Mouse (Mus musculus): ENCODE results near the gene Socs4. TPM values are rescaled to one million over a fixed set of nuclear protein-coding genes. Genes with fewer than 3 reads are reported as not detected.

Gene Socs4
- total RNA-seq (2022), result 10 to 100 TPM; 11.0 to 12.3 (median 12.1) TPM

DNA sequence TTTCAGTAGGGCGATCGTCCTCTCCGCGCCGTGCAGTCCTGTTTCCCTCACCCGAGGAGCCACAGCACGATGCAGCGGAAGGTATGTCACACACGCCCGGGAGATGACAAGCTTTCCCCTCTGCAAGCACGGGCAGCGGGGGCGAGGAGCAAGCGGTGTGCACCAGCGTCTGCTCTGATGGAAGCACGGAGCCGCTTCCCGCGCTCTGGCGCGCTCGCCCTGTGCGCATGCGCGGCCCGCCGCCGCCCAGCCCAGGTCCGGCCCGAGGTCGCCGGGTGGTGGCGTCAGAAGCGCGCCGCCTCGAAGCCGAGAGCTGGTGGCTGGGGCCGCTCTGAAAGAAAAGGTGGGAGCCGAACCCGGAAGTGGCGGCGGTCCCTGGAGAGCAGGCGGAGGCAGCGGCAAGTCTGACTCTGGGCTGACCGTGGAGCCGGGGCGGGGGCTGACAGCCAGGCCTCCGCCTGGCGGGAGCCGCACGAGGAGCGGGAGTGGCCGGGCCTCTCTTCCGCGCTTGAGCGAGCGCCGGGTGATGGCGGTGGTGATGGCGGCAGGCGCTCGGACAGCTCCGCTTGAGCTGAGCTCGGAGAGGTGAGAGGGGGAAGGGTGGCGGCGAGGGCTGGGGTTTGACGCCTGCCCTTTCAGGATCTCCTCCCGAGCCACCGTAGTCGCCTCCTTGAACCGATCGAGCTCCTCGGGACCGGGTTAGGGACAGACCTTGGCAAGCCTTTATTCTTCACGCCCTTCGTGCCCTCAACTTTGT, at the start of gene Socs4, which contains the start of gene Wdhd1:
Socs4 (plus strand) TSS at position 295 of the 757 bp plus-strand sequence.
Wdhd1 (minus strand) TSS at position 221 of the 757 bp plus-strand sequence.
- DNase-seq (ENCODE audit: low spot score in 2 of 2), result peak; percentile 86 to 90

DNA sequence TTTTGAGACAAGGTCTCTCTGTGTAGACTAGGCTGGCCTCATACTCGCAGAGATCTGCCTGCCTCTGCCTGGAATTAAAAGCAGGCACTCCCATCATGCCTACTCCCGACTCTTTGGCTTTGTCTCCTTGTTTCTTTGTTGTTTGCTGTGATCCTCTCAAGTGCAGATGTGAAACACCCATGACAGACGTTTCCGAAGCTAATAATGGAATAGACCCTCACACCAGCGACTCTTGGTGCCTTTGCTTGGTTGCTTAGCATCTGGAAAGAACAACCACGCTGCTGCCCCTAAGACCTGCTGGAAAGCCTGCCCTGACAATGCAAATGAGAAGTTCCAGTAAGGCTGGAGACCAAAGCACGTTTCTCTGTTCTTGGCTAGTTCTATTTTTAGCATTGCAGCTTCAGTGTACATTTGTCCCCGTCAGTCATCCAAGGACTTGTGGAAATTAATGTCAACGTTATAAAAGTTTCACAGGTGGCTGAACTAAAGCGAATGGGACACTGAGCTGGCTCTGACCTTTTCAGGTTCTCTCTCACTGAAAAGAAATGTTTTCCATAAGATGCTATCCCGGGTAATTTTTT, 46.8 kb upstream of the Socs4 start:
- DNase-seq (ENCODE audit: low spot score in 2 of 2), result no peak

DNA sequence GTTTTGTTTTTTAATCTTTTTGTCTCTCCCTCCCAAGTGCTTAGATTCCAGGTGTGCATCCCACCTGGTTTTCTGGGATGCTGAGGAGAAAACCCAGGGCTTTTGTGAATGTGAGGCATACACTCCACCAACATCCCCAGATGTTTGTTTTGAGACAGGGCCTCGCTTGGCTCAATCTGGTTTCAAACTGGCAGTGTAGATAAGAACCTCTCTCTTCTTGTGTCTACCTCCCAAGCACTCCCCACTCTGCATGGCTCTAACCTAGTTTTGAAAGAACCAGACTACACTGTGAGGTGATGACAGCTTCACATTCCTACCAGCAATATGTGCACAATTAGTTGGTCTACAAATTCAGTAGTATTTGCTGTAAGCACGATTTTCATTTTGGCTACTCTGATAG, 43.1 kb upstream of the Socs4 start:
- no peak for DNase-seq (ENCODE audit: low spot score in 2 of 2)

DNA sequence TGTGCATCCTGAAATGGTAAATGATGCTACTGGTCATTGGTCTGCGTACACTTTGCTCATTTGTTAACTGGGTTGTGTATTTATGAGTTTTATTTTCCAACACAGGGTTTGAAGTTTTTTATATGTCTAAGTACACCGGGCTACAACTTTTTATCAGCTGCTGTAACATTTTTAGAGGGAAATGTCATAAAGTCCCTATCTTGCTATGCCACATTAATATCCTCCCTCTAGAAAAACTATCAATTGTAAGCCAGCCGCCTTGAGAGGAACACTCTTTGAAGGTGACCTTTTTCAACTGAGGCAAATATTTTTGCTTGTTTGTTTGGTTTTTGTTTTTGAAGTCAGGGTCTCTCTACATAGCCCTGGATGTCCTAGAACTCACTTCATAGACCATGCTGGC, 42.7 kb upstream of the Socs4 start:
- no peak for DNase-seq (ENCODE audit: low spot score in 2 of 2)

DNA sequence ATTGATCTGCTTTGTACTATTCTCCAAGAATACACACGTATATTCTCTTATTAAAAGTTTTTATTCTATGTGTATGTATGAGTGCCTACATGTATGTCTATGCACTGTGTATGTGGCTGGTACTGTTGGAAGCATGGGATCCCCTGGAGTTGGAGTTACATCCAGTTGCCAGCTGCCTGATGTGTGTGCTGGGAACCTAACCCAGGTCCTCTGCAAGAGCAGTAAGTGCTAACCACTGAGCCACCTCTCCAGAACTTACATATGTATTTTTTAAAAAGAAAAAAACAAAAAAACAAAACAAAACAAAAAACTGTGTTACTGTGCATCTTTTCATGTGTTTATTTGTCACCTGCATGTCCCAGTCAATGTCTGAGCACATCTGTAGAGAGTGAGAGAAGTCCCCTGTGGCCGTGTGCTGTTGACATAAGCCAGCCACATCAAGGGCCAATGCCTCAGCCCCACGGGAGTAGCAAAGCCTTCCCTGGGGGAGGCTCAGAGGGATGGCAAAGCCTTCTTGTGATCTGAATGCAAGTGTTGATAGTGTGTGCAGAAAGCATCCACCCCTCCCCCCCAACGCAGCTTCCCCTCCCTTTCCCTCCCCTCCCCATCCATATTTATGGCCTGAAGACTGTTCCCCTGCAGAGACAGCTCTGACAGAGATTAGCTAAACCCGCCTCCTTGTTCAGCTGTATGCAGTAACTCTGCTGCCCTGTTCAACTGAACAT, 42.0 kb upstream of the Socs4 start:
- DNase-seq (ENCODE audit: low spot score in 2 of 2), result no peak

DNA sequence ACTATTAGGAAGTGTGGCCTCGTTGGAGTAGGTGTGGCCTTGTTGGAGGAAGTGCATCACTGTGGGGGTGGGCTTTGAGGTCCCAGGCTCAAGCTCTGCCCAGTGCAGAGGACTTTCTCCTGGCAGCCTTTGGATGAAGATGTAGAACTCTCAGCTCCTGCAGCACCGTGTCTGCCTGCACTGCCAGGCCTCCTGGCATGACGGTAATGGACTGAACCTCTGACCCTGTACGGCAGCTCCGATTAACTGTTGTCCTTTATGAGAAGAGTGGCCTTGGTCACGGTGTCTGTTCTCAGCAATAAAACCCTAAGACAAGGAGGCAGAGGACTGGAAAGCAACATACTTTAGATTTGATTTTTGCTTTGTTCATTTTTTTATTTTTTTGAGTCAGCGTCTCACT, 40.2 kb upstream of the Socs4 start:
- no peak for DNase-seq (ENCODE audit: low spot score in 2 of 2)

DNA sequence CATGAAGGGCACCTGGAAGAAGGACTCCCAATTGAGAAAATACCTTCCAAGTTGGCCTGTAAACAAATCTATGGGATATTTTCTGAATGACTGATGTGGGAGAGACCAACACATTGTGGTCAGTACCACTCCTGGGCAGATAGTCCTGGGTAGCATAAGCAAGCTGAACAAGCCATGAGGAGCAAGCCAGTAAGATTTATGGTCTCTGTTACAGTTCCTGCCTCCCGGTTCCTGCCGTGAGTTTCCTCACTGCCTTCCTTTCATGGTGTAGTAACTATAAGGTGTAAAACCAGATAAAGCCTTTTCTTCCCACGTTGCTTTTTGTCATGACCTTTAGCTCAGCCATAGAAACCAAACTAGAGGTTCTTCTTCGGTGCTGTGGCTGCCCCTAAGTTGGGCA, 39.4 kb upstream of the Socs4 start:
- no peak for DNase-seq (ENCODE audit: low spot score in 2 of 2)

DNA sequence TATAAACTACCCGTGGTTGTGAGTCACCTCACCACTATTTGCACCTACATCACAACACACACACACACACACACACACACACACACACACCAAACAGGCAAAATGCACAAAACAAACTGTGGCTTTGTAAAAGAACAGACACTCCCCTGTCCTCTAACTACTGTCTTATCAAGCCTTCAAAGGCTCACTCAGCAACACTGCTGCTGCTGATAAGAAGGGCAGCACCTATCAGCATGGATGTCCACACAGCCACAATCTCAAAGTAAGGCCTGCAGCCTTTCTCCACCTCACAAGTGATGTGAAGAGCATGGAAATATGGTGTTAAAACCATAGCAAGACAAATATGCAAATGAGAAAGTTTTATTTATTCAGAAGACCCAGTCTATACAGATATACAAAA, 36.1 kb upstream of the Socs4 start:
- DNase-seq (ENCODE audit: low spot score in 2 of 2), result no peak

DNA sequence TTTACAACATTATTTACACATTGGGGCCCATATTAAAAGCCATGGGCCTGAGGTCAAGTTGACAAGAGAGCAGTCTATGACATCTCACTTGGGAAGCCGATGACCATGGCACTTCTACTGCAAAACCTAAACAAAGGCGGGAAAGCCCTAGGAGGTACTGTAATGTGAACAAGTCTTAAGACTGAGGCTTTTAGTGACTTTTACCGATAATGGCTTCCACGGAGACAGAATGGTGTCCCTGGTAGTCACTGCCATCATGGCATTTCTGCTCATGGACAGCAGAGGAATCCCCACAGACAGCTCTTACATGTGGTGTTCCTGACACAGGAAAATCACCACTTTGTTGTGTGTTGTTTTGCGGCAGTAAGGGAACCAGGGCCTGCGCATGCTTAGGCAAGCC, 35.7 kb upstream of the Socs4 start:
- no peak for DNase-seq (ENCODE audit: low spot score in 2 of 2)

DNA sequence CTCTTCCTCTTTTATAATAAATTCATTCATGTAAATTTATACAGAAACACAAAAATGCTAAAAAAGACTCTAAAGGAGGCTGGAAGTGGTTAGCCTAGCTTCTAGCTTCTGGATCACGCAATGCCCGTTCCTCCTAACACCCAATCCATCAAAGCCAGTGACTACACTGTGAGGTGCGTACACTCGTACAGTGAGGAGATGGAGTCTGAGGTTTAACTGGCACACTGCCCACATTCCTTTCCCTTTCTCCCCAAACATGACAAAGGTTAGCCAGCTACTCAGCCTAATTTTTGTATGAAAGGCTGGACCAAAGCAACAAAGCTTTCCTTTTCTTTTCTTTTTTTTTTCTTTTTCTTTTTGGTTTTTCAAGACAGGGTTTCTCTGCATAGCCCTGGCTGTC, 34.0 kb upstream of the Socs4 start:
- no peak for DNase-seq (ENCODE audit: low spot score in 2 of 2)

DNA sequence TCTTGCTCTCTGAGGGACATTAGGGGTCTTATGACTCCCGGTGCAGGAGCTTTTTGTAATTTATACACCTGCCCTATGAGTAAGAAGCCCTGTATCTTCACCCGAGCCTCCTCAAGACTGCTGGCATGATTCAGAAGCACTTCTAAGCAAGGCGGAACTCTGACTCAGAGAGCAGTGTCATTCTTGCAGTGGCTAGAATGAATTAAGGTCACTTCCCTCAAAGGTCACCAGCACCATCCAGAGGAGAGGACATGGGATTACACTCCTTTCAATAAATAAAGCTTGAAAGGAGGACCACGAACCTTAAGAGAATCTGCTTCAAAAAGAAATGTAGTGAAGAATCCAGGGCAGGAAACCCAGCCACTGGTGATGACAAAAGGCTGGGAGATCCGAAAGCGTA, 26.9 kb upstream of the Socs4 start:
- DNase-seq (ENCODE audit: low spot score in 2 of 2), result no peak

DNA sequence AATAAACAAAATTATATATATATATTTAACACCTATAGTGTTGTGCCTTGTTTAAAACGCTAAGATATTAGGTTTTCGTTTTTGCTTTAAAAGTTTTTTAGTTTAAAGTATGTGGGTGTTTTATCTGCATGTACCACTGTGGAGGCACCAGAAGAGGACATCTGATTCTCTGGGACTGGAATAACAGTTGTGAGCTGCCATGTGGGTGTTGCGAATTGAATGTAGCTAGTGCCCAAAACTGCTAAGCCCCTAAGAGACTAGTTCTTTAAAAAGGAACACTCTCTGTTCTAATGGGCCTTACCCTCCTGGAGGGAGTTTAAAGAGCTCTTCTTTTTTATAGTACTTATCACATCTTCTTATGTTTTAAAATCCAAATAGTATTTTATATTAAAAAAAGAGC, 11.9 kb upstream of the Socs4 start:
- peak; percentile 22 to 31 for DNase-seq (ENCODE audit: low spot score in 2 of 2)

DNA sequence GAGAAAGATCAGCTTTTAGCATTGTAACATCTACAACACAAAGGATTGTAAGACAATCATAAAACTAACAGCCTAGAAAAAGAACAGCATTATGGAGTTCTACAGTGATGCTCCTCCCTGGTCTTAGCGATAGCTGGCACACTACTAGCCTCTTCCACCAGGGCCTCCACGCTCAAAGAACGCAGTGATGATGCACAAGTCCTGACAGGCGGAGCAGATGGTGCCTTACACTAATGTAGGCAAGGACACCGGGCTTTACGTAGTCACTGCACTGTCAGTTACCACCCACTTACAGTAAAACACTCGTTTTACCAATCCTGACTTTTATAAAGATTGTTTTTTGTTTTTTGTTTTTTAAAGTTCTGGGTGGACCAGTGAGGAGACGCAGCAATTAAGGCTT, 10.9 kb upstream of the Socs4 start:
- peak; percentile 12 to 18 for DNase-seq (ENCODE audit: low spot score in 2 of 2)

DNA sequence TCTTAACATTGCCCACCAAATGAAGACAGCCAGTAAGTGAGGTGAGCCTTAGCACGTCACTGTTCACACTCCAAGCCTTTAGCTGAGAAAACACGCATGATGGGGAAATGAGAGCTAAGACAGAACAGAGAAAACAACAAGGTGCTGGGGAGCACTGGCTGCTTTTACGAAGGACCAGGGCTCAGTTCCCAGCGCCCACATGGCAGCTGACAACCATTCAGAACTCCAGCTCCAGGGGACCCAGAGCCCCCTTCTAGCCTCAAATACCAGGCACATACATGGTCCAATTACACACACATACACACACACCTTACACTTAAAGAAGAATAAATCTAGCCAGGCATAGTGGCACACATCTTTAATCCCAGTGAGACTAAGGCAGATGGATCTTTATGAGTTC, 7.7 kb upstream of the Socs4 start:
- DNase-seq (ENCODE audit: low spot score in 2 of 2), result no peak

DNA sequence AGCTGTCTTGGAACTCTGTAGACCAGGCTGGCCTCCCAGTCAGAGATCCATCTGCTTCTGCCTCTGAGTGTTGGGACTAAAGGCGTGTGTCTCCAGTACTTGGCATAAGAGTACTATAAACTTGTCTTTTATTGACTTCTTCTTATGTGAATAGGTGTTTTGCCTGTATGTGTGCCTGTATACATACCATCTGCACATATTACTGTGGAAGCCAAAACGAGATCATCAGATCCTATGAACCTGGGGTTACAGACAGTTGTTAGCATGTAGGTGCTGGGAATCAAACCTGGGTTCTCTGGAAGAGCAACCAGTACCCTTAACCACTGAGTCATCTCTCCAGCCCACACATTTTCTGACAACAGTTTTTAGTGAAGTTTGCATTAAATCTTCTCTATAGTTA, 7.0 kb upstream of the Socs4 start:
- no peak for DNase-seq (ENCODE audit: low spot score in 2 of 2)

DNA sequence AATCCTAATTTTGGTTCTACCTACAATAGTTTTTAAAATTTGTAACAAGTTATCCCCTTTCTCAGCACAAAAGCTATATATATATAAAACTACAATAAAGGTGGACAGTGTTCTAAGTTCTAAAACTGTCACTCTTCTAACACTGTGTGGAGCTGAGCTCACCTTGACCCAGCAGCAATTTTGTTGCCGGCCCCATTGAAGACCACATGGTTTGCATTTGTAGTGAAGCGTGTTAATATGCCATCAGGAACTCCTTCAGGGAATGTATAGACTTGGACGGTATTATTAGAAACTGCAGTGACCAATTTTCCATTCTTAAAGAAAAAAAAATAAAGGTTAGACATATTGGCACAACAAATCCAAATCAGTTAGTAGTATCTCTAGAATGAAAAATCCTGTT, 3.0 kb upstream of the Socs4 start:
- DNase-seq (ENCODE audit: low spot score in 2 of 2), result no peak

DNA sequence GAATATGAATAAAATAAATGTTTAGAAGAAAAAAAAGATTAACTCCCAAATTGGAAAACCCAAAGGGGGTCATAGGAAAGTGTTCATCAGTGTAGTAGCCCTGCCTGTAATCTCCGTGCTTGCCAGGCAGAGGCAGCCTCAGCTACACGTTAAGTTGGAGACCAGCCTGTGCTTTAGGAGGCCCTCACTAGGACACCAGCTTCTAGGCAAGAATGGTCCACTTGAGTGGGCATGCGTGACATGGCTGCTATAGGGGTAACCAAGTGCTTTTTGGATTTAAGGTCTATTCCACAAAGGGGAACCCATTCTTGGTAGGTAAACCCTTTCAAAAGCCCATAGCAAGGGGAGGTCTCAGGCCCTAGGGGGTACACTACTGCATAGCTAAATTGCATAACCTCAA, 1.3 kb upstream of the Socs4 start:
- no peak for DNase-seq (ENCODE audit: low spot score in 2 of 2)

DNA sequence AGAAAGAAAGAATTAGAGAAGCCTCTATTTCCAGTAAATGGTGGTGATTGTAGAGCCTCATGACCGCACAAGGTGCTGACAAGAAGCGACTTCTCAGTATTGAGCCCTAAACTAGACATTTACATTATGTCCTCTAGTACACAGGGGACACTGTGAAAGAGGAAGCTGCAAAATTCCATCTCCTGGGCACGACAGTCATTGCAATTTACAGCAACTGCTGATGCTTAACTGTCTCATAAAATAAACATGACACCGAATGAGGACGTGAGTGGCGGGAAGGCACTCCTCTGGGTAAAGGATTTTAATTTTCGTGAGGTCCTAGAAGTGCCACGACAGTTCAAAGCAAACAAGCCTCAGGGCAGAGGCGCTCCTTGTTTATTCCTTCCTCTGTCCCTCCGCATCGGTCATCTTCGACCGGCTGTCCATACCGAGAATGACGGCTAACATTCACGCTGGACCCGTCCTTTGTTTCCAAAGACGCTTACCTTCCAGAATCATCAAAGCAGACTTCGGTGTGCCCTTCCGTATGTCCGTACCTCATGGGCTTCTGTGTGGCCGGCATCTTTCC, 611 bp upstream of the Socs4 start:
- DNase-seq (ENCODE audit: low spot score in 2 of 2), result no peak

DNA sequence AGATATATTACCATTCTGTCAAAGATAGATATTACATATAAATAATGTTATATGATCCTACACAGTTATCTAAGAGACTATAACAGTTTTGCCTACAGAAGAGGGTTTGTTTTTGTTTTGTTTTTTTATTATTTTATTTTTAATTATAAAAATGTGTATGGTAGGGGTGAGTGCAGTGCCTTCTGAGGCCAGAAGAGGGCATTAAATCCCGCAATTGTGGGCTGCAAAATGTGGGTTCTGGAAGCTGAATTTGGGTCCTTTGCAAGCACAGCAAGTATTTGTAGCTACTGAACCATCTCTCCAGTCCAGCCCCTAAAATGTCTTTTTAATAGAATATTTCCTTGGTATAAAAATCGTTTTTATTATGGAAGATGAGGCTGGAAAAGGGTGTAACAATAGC, 2.3 kb downstream of the Socs4 start:
- DNase-seq (ENCODE audit: low spot score in 2 of 2), result no peak

DNA sequence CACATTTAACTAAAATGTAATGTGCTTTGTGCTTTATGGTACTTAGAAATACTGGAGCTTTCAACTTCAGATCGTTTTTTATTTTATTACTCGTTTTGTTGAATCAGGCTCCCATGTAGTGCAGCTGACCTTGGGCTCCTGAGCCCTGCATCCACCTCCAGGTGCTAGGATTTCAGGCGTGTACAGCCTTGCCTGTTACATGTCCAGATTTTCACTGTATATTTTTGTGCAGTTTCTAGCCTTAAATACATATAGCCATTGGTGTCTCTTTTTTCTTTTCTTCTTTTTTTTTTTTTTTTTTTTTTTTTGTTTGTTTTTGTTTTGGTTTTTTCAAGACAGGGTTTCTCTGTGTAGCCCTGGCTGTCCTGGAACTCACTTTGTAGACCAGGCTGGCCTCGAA, 4.8 kb downstream of the Socs4 start:
- no peak for DNase-seq (ENCODE audit: low spot score in 2 of 2)

DNA sequence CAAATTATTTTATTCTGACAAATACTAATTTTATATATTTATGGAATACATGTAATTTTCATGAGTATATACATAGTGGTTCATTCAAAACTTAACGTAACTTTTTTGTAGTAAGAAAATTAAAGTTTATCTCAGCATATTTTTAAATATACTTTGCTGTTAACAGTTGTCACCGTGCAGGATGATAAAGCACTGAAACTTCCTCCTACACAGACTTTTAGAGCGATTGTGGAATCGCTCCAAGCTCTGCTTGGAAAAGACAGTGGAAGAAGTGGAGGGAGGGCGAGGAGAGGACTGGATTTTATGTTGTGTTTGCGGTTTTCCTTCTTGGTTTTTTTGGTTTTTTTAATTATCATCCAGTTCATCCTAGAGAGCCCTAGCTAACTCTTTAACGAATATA, 6.8 kb downstream of the Socs4 start:
- no peak for DNase-seq (ENCODE audit: low spot score in 2 of 2)

DNA sequence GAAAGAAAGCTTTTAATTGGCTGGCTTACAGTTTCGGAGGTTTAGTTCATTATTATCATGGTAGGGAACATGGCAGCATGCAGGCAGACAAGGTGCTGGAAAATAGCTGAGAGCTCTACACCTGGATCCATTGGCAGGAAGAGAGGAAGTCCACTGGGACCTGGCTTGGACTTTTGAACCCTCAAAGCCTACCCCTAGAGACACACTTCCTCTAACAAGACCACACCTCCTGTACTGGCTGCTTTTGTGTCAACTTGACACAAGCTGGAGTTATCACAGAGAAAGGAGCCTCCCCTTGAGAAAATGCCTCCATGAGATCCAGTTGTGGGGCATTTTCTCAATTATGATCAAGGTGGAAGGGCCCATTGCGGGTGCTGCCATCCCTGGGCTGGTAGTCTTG, 8.5 kb downstream of the Socs4 start:
- DNase-seq (ENCODE audit: low spot score in 2 of 2), result no peak
